Mouse (Mus musculus) neural tube, embryonic 14.5 days (tissue): ENCODE data around the gene Utp14a. TPM values are rescaled to one million over a fixed set of nuclear protein-coding genes. Genes with fewer than 3 reads are reported as not detected.
"Not testable (repeated sequence)": the region's sequence is repeated elsewhere in the genome, so short reads cannot be mapped to it uniquely, and the experiment has no call there.

ENCODE experiments used
- ATAC-seq: fragments of 200-750 bp; cut with Nextera tagmentation; 2 replicates; pipeline ENCODE4 v1.8.0; 2017; ENCODE audit warnings: low read depth, mild to moderate bottlenecking, moderate TSS enrichment, moderate library complexity
- H3K27ac ChIP-seq: fragments of 300-500 bp; sonication (generic); 2 replicates; pipeline ENCODE4 v1.5.1; 2014; ENCODE audit warnings: low read depth, mild to moderate bottlenecking, control low read depth, low read length, moderate library complexity, mixed read lengths
- H3K27me3 ChIP-seq: fragments of 300-500 bp; sonication (generic); 2 replicates; pipeline ENCODE4 v1.6.1; 2014; ENCODE audit warnings: low read length; ENCODE audit not compliant: control insufficient read depth, insufficient read depth
- H3K36me3 ChIP-seq: fragments of 300-500 bp; sonication (generic); 2 replicates; pipeline ENCODE4 v1.6.1; 2014; ENCODE audit warnings: low read length, mixed read lengths; ENCODE audit not compliant: control insufficient read depth, insufficient read depth
- H3K4me1 ChIP-seq: fragments of 300-500 bp; sonication (generic); 2 replicates; pipeline ENCODE4 v1.6.1; 2014; ENCODE audit warnings: low read length; ENCODE audit not compliant: control insufficient read depth, insufficient read depth
- H3K4me2 ChIP-seq: fragments of 300-500 bp; sonication (generic); 2 replicates; pipeline ENCODE4 v1.6.1; 2014; ENCODE audit warnings: mild to moderate bottlenecking, low read depth, low read length, control low read depth
- H3K4me3 ChIP-seq: fragments of 300-500 bp; sonication (generic); 2 replicates; pipeline ENCODE4 v1.5.1; 2014; ENCODE audit warnings: low read depth, low read length, control low read depth, mixed read lengths
- H3K9ac ChIP-seq: fragments of 300-500 bp; sonication (generic); replicated peaks from 2 replicates; pipeline ENCODE4 v1.6.1; 2014; ENCODE audit warnings: low read depth, mild to moderate bottlenecking, control low read depth, low read length, mixed read lengths
- H3K9me3 ChIP-seq: fragments of 300-500 bp; sonication (generic); 2 replicates; pipeline ENCODE4 v1.6.1; 2016; ENCODE audit warnings: low read length; ENCODE audit not compliant: control insufficient read depth
- WGBS: fragments of 180-500 bp; shearing (Covaris S2); extraction: QIAGEN DNeasy Blood & Tissue Kit; methylation state at CpG from one replicate; pipeline ENCODE4 v1.1.7; 2014; 5-methylcytosine and 5-hydroxymethylcytosine counted together
- polyA plus RNA-seq: library from polyadenylated mRNA; unstranded; fragments of >200 nt; fragmentation: Nextera tagmentation; extraction: Ambion mirVana; gene quantifications from 2 replicates; pipeline ENCODE4 v1.2.1, GENCODE M21; 2014

The Utp14a gene
- polyA plus RNA-seq = 15.9 and 17.0 TPM in 2 replicates

DNA sequence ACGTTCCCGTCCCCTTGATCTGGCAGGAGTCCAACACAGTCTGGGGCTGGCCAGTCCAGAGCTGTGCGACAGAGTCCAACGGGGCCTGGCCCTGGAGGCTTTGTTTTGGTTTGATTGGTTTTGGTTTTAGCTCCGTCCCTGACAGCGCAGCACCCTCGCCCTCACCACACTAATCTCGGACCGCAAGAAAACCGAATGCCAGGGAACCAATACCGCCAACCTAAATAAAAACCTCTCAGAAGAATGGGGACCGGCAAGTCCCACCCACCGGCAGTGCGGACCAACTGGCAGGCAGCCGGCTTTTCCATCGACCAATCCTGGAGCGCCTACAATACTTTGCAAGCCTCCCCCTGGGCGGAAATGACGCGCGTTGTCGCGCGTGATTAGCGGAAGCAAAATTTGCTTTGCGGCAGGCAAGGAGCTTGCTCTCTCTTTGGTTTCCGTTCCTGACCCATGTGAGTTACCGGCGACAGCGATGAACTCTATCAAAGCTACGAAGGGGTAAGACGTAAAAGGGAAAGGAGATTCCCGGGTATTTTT is at the start of gene Utp14a:
Utp14a (plus strand) TSS at position 395 of the 540 bp plus-strand sequence.
- peak; percentile 100 for ATAC-seq
- Histone ChIP-seq H3K36me3 (no peaks in the 10 kb centered on the region), H3K27me3 (no peaks in the 10 kb centered on the region), H3K4me2 (peak within 1 kb of the TSS; percentile 42), H3K4me1 (no peaks in the 10 kb centered on the region), H3K9ac (peak within 1 kb of the TSS; percentile 29; the same call in 1 of the 2 replicates), H3K27ac (peak within 1 kb of the TSS; percentile 68), H3K9me3 (no peaks in the 10 kb centered on the region), H3K4me3 (peak within 1 kb of the TSS; percentile 41)
- WGBS = 10% methylated on average over 33 of the region's 33 CpGs

DNA sequence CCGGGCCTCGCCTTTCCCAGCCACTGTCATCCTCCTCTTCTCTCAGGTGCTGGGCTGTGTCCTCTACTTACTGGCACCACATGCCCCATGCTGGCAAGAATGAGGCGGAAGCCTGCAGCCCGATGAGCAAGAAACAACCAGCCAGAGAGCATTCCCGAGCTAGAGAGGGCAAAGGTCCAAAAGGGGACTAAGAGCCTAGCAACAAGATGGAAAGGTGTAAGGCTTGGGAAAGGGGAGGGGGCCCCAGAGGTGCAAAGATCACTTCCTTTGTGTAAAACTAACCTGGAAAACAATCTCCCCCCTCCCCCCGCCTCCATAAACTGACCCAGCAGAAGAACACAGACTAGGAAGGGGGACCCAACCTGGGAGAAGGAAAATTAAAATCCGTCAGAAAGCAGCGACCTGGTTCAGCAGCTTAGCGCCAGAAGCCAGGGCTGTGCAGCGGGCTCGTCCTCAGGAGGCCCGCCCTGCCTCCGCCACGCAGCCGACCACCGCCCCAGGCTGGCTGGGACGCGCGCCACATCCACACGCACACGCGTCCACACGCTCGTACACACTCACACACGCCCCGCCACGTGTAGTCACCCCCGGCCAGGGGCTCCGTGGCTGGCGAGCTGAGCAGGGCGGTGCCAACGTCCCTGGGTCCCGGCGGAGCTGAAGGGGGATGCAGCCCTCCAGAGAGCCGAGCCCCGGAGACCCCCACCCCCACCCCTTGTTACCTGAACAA is 48.7 kb upstream of the Utp14a start:
- H3K27ac ChIP-seq = peak overlapping the region; percentile 70
- H3K4me3 ChIP-seq = peak overlapping the region; percentile 59
- H3K4me2 ChIP-seq = peak overlapping the region; percentile 47
- no peaks in the 10 kb centered on the region for H3K4me1 ChIP-seq
- H3K27me3 ChIP-seq = no peaks in the 10 kb centered on the region
- H3K36me3 ChIP-seq = no peaks in the 10 kb centered on the region
- no peaks in the 10 kb centered on the region for H3K9me3 ChIP-seq
- peak overlapping the region; percentile 68 for H3K9ac ChIP-seq
- peak; percentile 88 for ATAC-seq
- 12% methylated on average over 32 of the region's 36 CpGs for whole genome bisulfite sequencing

DNA sequence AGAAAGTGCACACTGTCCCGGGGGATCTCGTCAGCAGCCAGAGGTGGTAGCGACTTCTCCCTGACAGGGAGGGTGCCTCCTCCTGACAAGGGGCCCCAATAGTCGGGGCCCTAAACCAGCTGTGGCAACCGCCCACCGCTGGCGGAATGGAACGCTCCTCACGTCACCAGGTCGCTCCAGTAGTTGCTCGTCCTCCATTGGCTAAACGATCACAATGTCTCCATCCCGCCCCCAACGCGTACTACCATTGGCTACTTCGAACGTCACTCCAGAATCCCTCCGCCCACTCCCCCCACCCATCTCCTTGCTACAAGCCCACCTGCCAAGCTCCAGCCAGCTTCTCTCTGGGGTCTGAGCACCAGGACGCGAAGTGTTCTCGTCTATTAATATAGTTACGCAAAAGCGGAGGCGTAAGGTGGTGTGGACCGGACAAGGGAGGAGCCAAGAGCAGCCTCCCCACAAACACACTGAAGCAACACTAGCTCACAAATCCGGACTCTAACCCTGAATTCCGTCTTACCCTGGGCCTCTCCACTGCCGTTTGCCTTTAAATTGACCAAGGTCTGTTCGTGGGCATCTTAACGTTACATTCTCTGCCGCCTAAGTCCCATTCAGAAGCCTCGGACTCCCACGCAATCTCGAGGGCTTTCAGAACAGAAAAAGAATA is 48.0 kb upstream of the Utp14a start, which contains the start of gene Zdhhc9:
Zdhhc9 (minus strand) TSS at position 360 of the 667 bp plus-strand sequence.
- WGBS = 14% methylated on average over 31 of the region's 34 CpGs
- H3K27ac ChIP-seq = peak within 1 kb of the TSS; percentile 70
- H3K4me1 ChIP-seq = no peaks in the 10 kb centered on the region
- no peaks in the 10 kb centered on the region for H3K9me3 ChIP-seq
- H3K36me3 ChIP-seq = no peaks in the 10 kb centered on the region
- H3K4me3 ChIP-seq = peak within 1 kb of the TSS; percentile 59
- H3K9ac ChIP-seq = peak within 1 kb of the TSS; percentile 68
- peak within 1 kb of the TSS; percentile 47 for H3K4me2 ChIP-seq
- no peaks in the 10 kb centered on the region for H3K27me3 ChIP-seq
- ATAC-seq = peak; percentile 99

DNA sequence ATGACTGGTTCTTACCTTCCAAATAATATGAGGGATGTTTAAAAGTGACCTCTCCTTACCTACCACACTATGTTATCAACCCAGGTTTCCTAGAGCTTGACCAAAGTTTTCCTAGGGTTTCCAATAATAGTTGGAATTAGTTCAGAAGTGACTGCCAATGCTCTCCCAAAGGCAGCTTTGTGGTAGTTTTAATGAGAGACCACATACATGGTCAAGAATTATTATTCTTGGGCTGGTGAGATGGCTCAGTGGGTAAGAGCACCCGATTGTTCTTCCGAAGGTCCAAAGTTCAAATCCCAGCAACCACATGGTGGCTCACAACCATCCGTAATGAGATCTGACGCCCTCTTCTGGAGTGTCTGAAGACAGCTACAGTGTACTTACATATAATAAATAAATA is 46.9 kb upstream of the Utp14a start:
- H3K4me1 ChIP-seq, ATAC-seq, H3K4me3 ChIP-seq, H3K9ac ChIP-seq, H3K4me2 ChIP-seq, H3K27ac ChIP-seq, H3K27me3 ChIP-seq, H3K9me3 ChIP-seq, H3K36me3 ChIP-seq: not testable (repeated sequence)
- WGBS = 93% methylated on average over 2 of the region's 4 CpGs

DNA sequence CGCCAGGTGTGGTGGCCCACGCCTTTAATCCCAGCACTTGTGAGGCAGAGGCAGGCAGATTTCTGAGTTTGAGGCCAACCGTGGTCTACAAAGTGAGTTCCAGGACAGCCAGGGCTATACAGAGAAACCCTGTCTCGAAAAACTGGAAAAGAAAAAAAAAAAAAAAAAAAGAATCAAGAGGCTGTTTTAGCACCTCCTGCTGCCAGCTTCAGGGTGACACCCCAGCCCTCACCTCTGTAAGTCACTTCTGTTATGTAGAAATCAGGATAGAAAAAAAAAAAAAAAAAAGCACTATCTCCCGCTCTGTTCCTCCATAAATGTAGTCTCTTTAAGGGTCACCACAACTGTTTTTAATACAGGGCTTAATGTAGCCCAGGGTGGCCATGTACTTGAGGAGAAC is 37.2 kb upstream of the Utp14a start:
- Histone ChIP-seq H3K36me3 (no peaks in the 10 kb centered on the region), H3K27me3 (no peaks in the 10 kb centered on the region), H3K27ac (no peak overlapping the region), H3K9ac (no peak overlapping the region), H3K4me3 (no peak overlapping the region), H3K4me1 (no peaks in the 10 kb centered on the region), H3K9me3 (no peaks in the 10 kb centered on the region), H3K4me2 (no peak overlapping the region)
- ATAC-seq = no peak
- WGBS = 89% methylated on average over 5 of the region's 5 CpGs

DNA sequence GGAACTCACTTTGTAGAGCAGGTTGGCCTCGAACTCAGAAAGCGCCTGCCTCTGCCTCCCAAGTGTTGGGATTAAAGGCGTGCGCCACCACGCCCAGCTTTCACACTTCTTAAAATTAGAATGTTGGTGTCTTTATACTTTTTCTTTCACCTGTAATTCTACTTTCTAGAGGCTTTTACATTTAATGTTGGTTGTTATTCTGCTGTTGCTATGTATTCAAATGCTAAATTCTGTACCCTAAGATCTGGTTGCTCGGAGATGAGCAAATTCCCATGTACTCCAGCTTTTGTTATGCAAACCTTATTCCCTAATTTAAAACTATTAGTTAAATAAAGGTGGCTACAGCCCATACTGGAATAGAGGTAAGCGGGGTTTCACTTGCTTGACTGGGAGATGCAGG is 34.0 kb upstream of the Utp14a start:
- Histone ChIP-seq H3K27ac (no peak overlapping the region), H3K27me3 (no peaks in the 10 kb centered on the region), H3K4me3 (no peak overlapping the region), H3K4me2 (no peak overlapping the region), H3K36me3 (no peaks in the 10 kb centered on the region), H3K9ac (no peak overlapping the region), H3K9me3 (no peaks in the 10 kb centered on the region), H3K4me1 (no peaks in the 10 kb centered on the region)
- 78% methylated on average over 7 of the region's 7 CpGs for WGBS
- no peak for ATAC-seq

DNA sequence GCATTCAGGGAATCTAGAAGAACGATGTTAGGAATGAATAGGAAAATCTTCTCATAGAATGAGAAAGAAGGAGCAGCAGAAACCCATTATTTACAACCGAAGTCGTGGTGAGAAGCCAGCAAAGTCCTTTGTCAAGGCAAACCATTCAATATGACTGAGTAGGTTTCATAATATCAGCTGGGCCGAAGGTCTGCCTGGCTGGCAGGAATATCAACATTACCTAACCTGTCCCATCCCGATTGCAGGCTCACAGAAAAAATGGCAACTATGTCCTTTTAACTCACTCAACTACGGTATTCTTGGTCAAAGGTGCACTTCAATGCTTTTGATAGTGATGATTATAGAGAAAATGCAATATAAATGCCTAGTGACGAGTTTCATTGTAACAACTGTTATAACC is 30.4 kb upstream of the Utp14a start:
- Histone ChIP-seq H3K4me1 (no peaks in the 10 kb centered on the region), H3K4me2 (no peak overlapping the region), H3K4me3 (no peak overlapping the region), H3K9me3 (no peaks in the 10 kb centered on the region), H3K27ac (no peak overlapping the region), H3K9ac (no peak overlapping the region), H3K36me3 (no peaks in the 10 kb centered on the region), H3K27me3 (no peaks in the 10 kb centered on the region)
- WGBS = 77% methylated on average over 7 of the region's 7 CpGs
- ATAC-seq = no peak

DNA sequence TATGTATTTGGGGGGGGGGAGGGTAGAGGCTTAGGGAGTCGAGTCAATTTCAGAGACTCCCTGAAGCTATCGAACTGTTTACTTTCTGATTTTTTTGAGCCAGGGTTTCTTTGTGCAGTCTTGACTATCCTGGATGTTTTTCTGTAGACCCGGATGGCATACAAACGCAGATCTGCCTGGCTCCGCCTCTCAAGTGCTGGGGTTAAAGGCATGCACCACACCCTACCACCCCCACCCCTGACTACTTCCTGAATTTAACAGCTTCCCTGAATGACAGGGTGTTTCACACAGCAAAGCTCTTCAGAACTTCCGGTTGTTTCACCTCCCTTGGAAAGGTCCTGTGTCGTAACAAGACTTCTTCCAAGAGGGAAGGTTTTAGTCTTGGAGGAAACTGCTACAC is 22.2 kb upstream of the Utp14a start:
- Histone ChIP-seq H3K4me1 (no peaks in the 10 kb centered on the region), H3K9ac (no peak overlapping the region), H3K9me3 (no peaks in the 10 kb centered on the region), H3K27ac (no peak overlapping the region), H3K36me3 (no peaks in the 10 kb centered on the region), H3K4me3 (no peak overlapping the region), H3K27me3 (no peaks in the 10 kb centered on the region), H3K4me2 (no peak overlapping the region)
- ATAC-seq = no peak
- WGBS = 75% methylated on average over 7 of the region's 7 CpGs
